Mouse (Mus musculus) ES-Bruce4 (cell line): ENCODE measurements around the gene Capn3. TPM values are rescaled to one million over a fixed set of nuclear protein-coding genes. Genes with fewer than 3 reads are reported as not detected.

Experiments used
- H3K27ac ChIP-seq: 2 replicates; pipeline ENCODE4 v1.5.1; 2012; ENCODE audit warnings: low read length, inconsistent platforms; ENCODE audit not compliant: insufficient read depth
- H3K27me3 ChIP-seq: 2 replicates; pipeline ENCODE4 v1.6.1; 2012; ENCODE audit warnings: mild to moderate bottlenecking, low read length, inconsistent platforms; ENCODE audit not compliant: control insufficient read depth, poor library complexity, insufficient read depth, severe bottlenecking
- H3K36me3 ChIP-seq: 2 replicates; pipeline ENCODE4 v1.6.1; 2012; ENCODE audit warnings: inconsistent platforms, mild to moderate bottlenecking, low read length, moderate library complexity; ENCODE audit not compliant: control insufficient read depth, poor library complexity, insufficient read depth, severe bottlenecking
- H3K4me1 ChIP-seq: one replicate; pipeline ENCODE4 v1.8.1; 2011; ENCODE audit warnings: low read length; ENCODE audit not compliant: control insufficient read depth, insufficient read depth
- H3K4me3 ChIP-seq: 2 replicates; pipeline ENCODE4 v1.5.1; 2011; ENCODE audit warnings: low read depth, mild to moderate bottlenecking, low read length
- H3K9ac ChIP-seq: 2 replicates; pipeline ENCODE4 v1.6.1; 2012; ENCODE audit warnings: low read depth, mild to moderate bottlenecking, inconsistent platforms; ENCODE audit not compliant: poor library complexity, severe bottlenecking
- H3K9me3 ChIP-seq: replicated peaks from 2 replicates; pipeline ENCODE4 v1.6.1; 2012; ENCODE audit warnings: mild to moderate bottlenecking, low read length, inconsistent platforms; ENCODE audit not compliant: control insufficient read depth, poor library complexity, insufficient read depth, severe bottlenecking
- CTCF ChIP-seq: IDR thresholded peaks from one replicate; pipeline ENCODE4 v1.8.1; 2011; ENCODE audit warnings: low read depth, low read length
- EP300 ChIP-seq: IDR thresholded peaks from 2 replicates; pipeline ENCODE4 v1.6.1; 2011; ENCODE audit warnings: low read depth, low read length; ENCODE audit not compliant: insufficient read depth
- POLR2A ChIP-seq: IDR thresholded peaks from one replicate; pipeline ENCODE4 v1.8.1; 2011; ENCODE audit warnings: low read length; ENCODE audit not compliant: insufficient read depth
- polyA plus RNA-seq: library from polyadenylated mRNA; stranded (reverse); fragments of >200 nt; gene quantifications from 2 replicates; pipeline ENCODE4 v1.2.4, GENCODE M21; 2011; ENCODE audit warnings: low read depth; ENCODE audit not compliant: missing spikeins, insufficient read depth, insufficient read length

Capn3 gene
- polyA plus RNA-seq, 1 experiment, result not detected

GRCm38 (mm10) chr2:120493254-120493653 is 37.4 kb downstream of the Capn3 start:
- TF ChIP-seq EP300 (no peak), CTCF (no peak), POLR2A (no peak)
- Histone ChIP-seq H3K27me3 (no peaks in the 10 kb centered on the region), H3K9me3 (no peaks in the 10 kb centered on the region), H3K4me1 (no peaks in the 10 kb centered on the region), H3K4me3 (no peak overlapping the region), H3K36me3 (no peaks in the 10 kb centered on the region), H3K9ac (no peak overlapping the region), H3K27ac (no peak overlapping the region)

GRCm38 (mm10) chr2:120496511-120496910 is 40.7 kb downstream of the Capn3 start:
- H3K36me3 ChIP-seq, result no peaks in the 10 kb centered on the region
- no peaks in the 10 kb centered on the region for H3K27me3 ChIP-seq
- no peak overlapping the region for H3K9ac ChIP-seq
- H3K4me1 ChIP-seq, result no peaks in the 10 kb centered on the region
- no peaks in the 10 kb centered on the region for H3K9me3 ChIP-seq
- no peak overlapping the region for H3K27ac ChIP-seq
- no peak for TF ChIP-seq EP300
- TF ChIP-seq CTCF, result no peak
- TF ChIP-seq POLR2A, result no peak
- H3K4me3 ChIP-seq, result no peak overlapping the region

GRCm38 (mm10) chr2:120499971-120500471 is 44.2 kb downstream of the Capn3 start:
- TF ChIP-seq CTCF (no peak), EP300 (no peak), POLR2A (no peak)
- H3K4me1 ChIP-seq, result no peaks in the 10 kb centered on the region
- no peaks in the 10 kb centered on the region for H3K9me3 ChIP-seq
- H3K27me3 ChIP-seq, result no peaks in the 10 kb centered on the region
- H3K27ac ChIP-seq, result no peak overlapping the region
- H3K9ac ChIP-seq, result no peak overlapping the region
- no peaks in the 10 kb centered on the region for H3K36me3 ChIP-seq
- no peak overlapping the region for H3K4me3 ChIP-seq

- Histone ChIP-seq H3K36me3 (no peaks in the 10 kb centered on the region), H3K27ac (no peak overlapping the region), H3K9me3 (no peaks in the 10 kb centered on the region), H3K9ac (no peak overlapping the region), H3K4me1 (no peaks in the 10 kb centered on the region), H3K4me3 (no peak overlapping the region), H3K27me3 (no peaks in the 10 kb centered on the region)
- TF ChIP-seq POLR2A (no peak), CTCF (no peak), EP300 (no peak)
Observed at GRCm38 (mm10) chr2:120501136-120501918, 45.5 kb downstream of the Capn3 start.

- Histone ChIP-seq H3K27me3 (no peaks in the 10 kb centered on the region), H3K9ac (no peak overlapping the region), H3K27ac (no peak overlapping the region), H3K4me1 (no peaks in the 10 kb centered on the region), H3K9me3 (no peaks in the 10 kb centered on the region), H3K4me3 (no peak overlapping the region), H3K36me3 (no peaks in the 10 kb centered on the region)
- no peak for TF ChIP-seq CTCF
- no peak for TF ChIP-seq EP300
- no peak for TF ChIP-seq POLR2A
Observed at GRCm38 (mm10) chr2:120501931-120502604, 46.2 kb downstream of the Capn3 start.

- H3K27me3 ChIP-seq, result no peaks in the 10 kb centered on the region
- TF ChIP-seq EP300 (no peak), POLR2A (no peak), CTCF (no peak)
- no peak overlapping the region for H3K4me3 ChIP-seq
- no peak overlapping the region for H3K9ac ChIP-seq
- no peaks in the 10 kb centered on the region for H3K9me3 ChIP-seq
- H3K4me1 ChIP-seq, result no peaks in the 10 kb centered on the region
- no peak overlapping the region for H3K27ac ChIP-seq
- H3K36me3 ChIP-seq, result no peaks in the 10 kb centered on the region
Observed at GRCm38 (mm10) chr2:120502605-120502990, 46.8 kb downstream of the Capn3 start.
